Mouse (Mus musculus) midbrain, embryonic 11.5 days (tissue): ENCODE measurements around the gene Fbln2. TPM values are rescaled to one million over a fixed set of nuclear protein-coding genes. Genes with fewer than 3 reads are reported as not detected.

Experiments used
- ATAC-seq: fragments of 200-750 bp; cut with Nextera tagmentation; 2 replicates; pipeline ENCODE4 v1.8.0; 2017; ENCODE audit warnings: moderate TSS enrichment, moderate library complexity; ENCODE audit not compliant: low FRiP score
- DNase-seq: peaks from one replicate; pipeline ENCODE4 v3.0.0; 2015; ENCODE audit warnings: low spot score; ENCODE audit errors: missing footprints
- H3K27ac ChIP-seq: fragments of 300-500 bp; sonication (generic); 2 replicates; pipeline ENCODE4 v1.5.1; 2014; ENCODE audit warnings: low read depth, low read length
- H3K27me3 ChIP-seq: fragments of 300-500 bp; sonication (generic); 2 replicates; pipeline ENCODE4 v1.6.1; 2014; ENCODE audit warnings: mild to moderate bottlenecking, low read length, moderate library complexity, mixed read lengths; ENCODE audit not compliant: control insufficient read depth, insufficient read depth
- H3K36me3 ChIP-seq: fragments of 300-500 bp; sonication (generic); 2 replicates; pipeline ENCODE4 v1.6.1; 2014; ENCODE audit warnings: mild to moderate bottlenecking, low read length, moderate library complexity, mixed read lengths; ENCODE audit not compliant: control insufficient read depth, insufficient read depth
- H3K4me1 ChIP-seq: fragments of 300-500 bp; sonication (generic); 2 replicates; pipeline ENCODE4 v1.6.1; 2014; ENCODE audit warnings: low read length; ENCODE audit not compliant: control insufficient read depth, insufficient read depth
- H3K4me2 ChIP-seq: fragments of 300-500 bp; sonication (generic); 2 replicates; pipeline ENCODE4 v1.6.1; 2014; ENCODE audit warnings: mild to moderate bottlenecking, moderate library complexity
- H3K4me3 ChIP-seq: fragments of 300-500 bp; sonication (generic); 2 replicates; pipeline ENCODE4 v1.5.1; 2014; ENCODE audit warnings: low read depth, low read length
- H3K9ac ChIP-seq: fragments of 300-500 bp; sonication (generic); 2 replicates; pipeline ENCODE4 v1.6.1; 2014; ENCODE audit warnings: low read length
- H3K9me3 ChIP-seq: fragments of 300-500 bp; sonication (generic); 2 replicates; pipeline ENCODE4 v1.6.1; 2016; ENCODE audit warnings: low read length; ENCODE audit not compliant: control insufficient read depth
- WGBS: fragments of 180-500 bp; shearing (Covaris S2); extraction: QIAGEN DNeasy Blood & Tissue Kit; methylation state at CpG from one replicate; pipeline ENCODE4 v1.1.7; 2014; 5-methylcytosine and 5-hydroxymethylcytosine counted together
- polyA plus RNA-seq: library from polyadenylated mRNA; unstranded; fragments of >200 nt; fragmentation: Nextera tagmentation; extraction: Ambion mirVana; gene quantifications from 2 replicates; pipeline ENCODE4 v1.2.1, GENCODE M21; 2014

The Fbln2 gene
- polyA plus RNA-seq, 1 experiment from 2014 or later: 21.9 TPM

- H3K27me3 ChIP-seq: peaks cover 16% of the 10 kb centered on the region
- peaks cover 28% of the 10 kb centered on the region for H3K4me1 ChIP-seq
- ATAC-seq: peak; percentile 66
- 5% methylated on average over 35 of the region's 35 CpGs for WGBS
- peak overlapping the region; percentile 73 for H3K4me2 ChIP-seq
- H3K4me3 ChIP-seq: peak overlapping the region; percentile 26
- DNase-seq: peak; percentile 94
- H3K9ac ChIP-seq: peak overlapping the region; percentile 64
- H3K36me3 ChIP-seq: no peaks in the 10 kb centered on the region
- H3K27ac ChIP-seq: peak overlapping the region; percentile 41; the same call in 1 of the 2 replicates
- no peaks in the 10 kb centered on the region for H3K9me3 ChIP-seq
These were observed 72.5 kb downstream of the Fbln2 start for GRCm38 (mm10) chr6:91284521-91285449.

GRCm38 (mm10) chr6:91285450-91285790 lies 73.2 kb downstream of the Fbln2 start:
- Histone ChIP-seq H3K4me1 (peaks cover 28% of the 10 kb centered on the region), H3K9ac (peak overlapping the region; percentile 64), H3K9me3 (no peaks in the 10 kb centered on the region), H3K27me3 (peaks cover 16% of the 10 kb centered on the region), H3K4me3 (peak overlapping the region; percentile 26), H3K36me3 (no peaks in the 10 kb centered on the region), H3K4me2 (peak overlapping the region; percentile 73), H3K27ac (peak overlapping the region; percentile 41; the same call in 1 of the 2 replicates)
- peak; percentile 74 for ATAC-seq
- peak; percentile 99 for DNase-seq
- under 1% methylated on average over 28 of the region's 28 CpGs for WGBS

- H3K9ac ChIP-seq: peak overlapping the region; percentile 64; the same call in 1 of the 2 replicates
- 36% methylated on average over 30 of the region's 30 CpGs for WGBS
- H3K27me3 ChIP-seq: peaks cover 16% of the 10 kb centered on the region
- no peak overlapping the region for H3K27ac ChIP-seq
- peak overlapping the region; percentile 73 for H3K4me2 ChIP-seq
- ATAC-seq: peak; percentile 10; the same call in 1 of the 2 replicates
- H3K36me3 ChIP-seq: no peaks in the 10 kb centered on the region
- peaks cover 28% of the 10 kb centered on the region for H3K4me1 ChIP-seq
- H3K4me3 ChIP-seq: 0 out of 2 replicates have a peak overlapping the region, but pooled peaks have one; percentile 1
- no peaks in the 10 kb centered on the region for H3K9me3 ChIP-seq
- peak; percentile 88 for DNase-seq
These were observed 73.7 kb downstream of the Fbln2 start for GRCm38 (mm10) chr6:91285814-91286545.

- Histone ChIP-seq H3K9ac (no peak overlapping the region), H3K4me1 (peaks cover 28% of the 10 kb centered on the region), H3K4me3 (no peak overlapping the region), H3K4me2 (no peak overlapping the region), H3K27ac (no peak overlapping the region), H3K36me3 (no peaks in the 10 kb centered on the region), H3K27me3 (peaks cover 19% of the 10 kb centered on the region), H3K9me3 (no peaks in the 10 kb centered on the region)
- DNase-seq (peak; percentile 100), ATAC-seq (peak; percentile 29)
- WGBS: 4% methylated on average over 15 of the region's 15 CpGs
These were observed 74.4 kb downstream of the Fbln2 start for GRCm38 (mm10) chr6:91286624-91287023.

- Histone ChIP-seq H3K27me3 (peaks cover 19% of the 10 kb centered on the region), H3K27ac (no peak overlapping the region), H3K4me2 (no peak overlapping the region), H3K4me1 (peaks cover 28% of the 10 kb centered on the region), H3K9ac (no peak overlapping the region), H3K4me3 (no peak overlapping the region), H3K9me3 (no peaks in the 10 kb centered on the region), H3K36me3 (no peaks in the 10 kb centered on the region)
- WGBS: 68% methylated on average over 4 of the region's 4 CpGs
- ATAC-seq (no peak), DNase-seq (peak; percentile 75)
These were observed 74.9 kb downstream of the Fbln2 start for GRCm38 (mm10) chr6:91287148-91287547.

- ATAC-seq: no peak
These were observed 75.4 kb downstream of the Fbln2 start for GRCm38 (mm10) chr6:91287636-91288035.

GRCm38 (mm10) chr6:91288251-91288785 lies 76.1 kb downstream of the Fbln2 start:
- 45% methylated on average over 3 of the region's 3 CpGs for WGBS

More at GRCm38 (mm10) chr6:91287636-91288035, 75.4 kb downstream of the Fbln2 start:
- Histone ChIP-seq H3K27ac (no peak overlapping the region), H3K27me3 (peaks cover 18% of the 10 kb centered on the region), H3K4me1 (peaks cover 28% of the 10 kb centered on the region), H3K36me3 (no peaks in the 10 kb centered on the region), H3K4me3 (no peak overlapping the region), H3K9ac (no peak overlapping the region), H3K4me2 (no peak overlapping the region), H3K9me3 (no peaks in the 10 kb centered on the region)
- no peak for DNase-seq
- WGBS: 75% methylated on average over 6 of the region's 6 CpGs

GRCm38 (mm10) chr6:91288961-91289360 lies 76.7 kb downstream of the Fbln2 start:
- WGBS: 62% methylated on average over 1 of the region's 1 CpGs
- peaks cover 14% of the 10 kb centered on the region for H3K27me3 ChIP-seq
- DNase-seq (peak; percentile 73), ATAC-seq (no peak)
- peaks cover 28% of the 10 kb centered on the region for H3K4me1 ChIP-seq
- H3K9ac ChIP-seq: no peak overlapping the region
- H3K9me3 ChIP-seq: no peaks in the 10 kb centered on the region
- H3K4me3 ChIP-seq: no peak overlapping the region
- H3K36me3 ChIP-seq: no peaks in the 10 kb centered on the region
- H3K4me2 ChIP-seq: no peak overlapping the region
- H3K27ac ChIP-seq: no peak overlapping the region

More at GRCm38 (mm10) chr6:91288251-91288785, 76.1 kb downstream of the Fbln2 start:
- H3K4me2 ChIP-seq: no peak overlapping the region
- H3K9ac ChIP-seq: no peak overlapping the region
- H3K4me3 ChIP-seq: no peak overlapping the region
- H3K4me1 ChIP-seq: peaks cover 28% of the 10 kb centered on the region
- H3K36me3 ChIP-seq: no peaks in the 10 kb centered on the region
- H3K27me3 ChIP-seq: peaks cover 15% of the 10 kb centered on the region
- no peak overlapping the region for H3K27ac ChIP-seq
- DNase-seq: peak; percentile 33
- no peaks in the 10 kb centered on the region for H3K9me3 ChIP-seq
- no peak for ATAC-seq
